Mouse (Mus musculus) embryonic facial prominence, embryonic 15.5 days (tissue): Measurements from ENCODE around the gene Kcnk15. TPM values are rescaled to one million over a fixed set of nuclear protein-coding genes. Genes with fewer than 3 reads are reported as not detected.

ENCODE experiments used
- ATAC-seq: fragments of 200-750 bp; cut with Nextera tagmentation; 2 replicates; pipeline ENCODE4 v1.8.0; 2017; ENCODE audit warnings: low read depth, moderate TSS enrichment; ENCODE audit not compliant: insufficient number of reproducible peaks, low FRiP score, low TSS enrichment
- H3K27ac ChIP-seq: fragments of 300-500 bp; sonication (generic); replicated peaks from 2 replicates; pipeline ENCODE4 v1.5.1; 2015; ENCODE audit warnings: mild to moderate bottlenecking, inconsistent platforms
- H3K27me3 ChIP-seq: fragments of 300-500 bp; sonication (generic); 2 replicates; pipeline ENCODE4 v1.6.1; 2015; ENCODE audit warnings: inconsistent platforms
- H3K36me3 ChIP-seq: fragments of 300-500 bp; sonication (generic); 2 replicates; pipeline ENCODE4 v1.6.1; 2015; ENCODE audit warnings: mild to moderate bottlenecking, inconsistent platforms
- H3K4me1 ChIP-seq: fragments of 300-500 bp; sonication (generic); 2 replicates; pipeline ENCODE4 v1.6.1; 2015; ENCODE audit warnings: inconsistent platforms
- H3K4me2 ChIP-seq: fragments of 300-500 bp; sonication (generic); replicated peaks from 2 replicates; pipeline ENCODE4 v1.6.1; 2015; ENCODE audit warnings: mild to moderate bottlenecking, inconsistent platforms
- H3K4me3 ChIP-seq: fragments of 300-500 bp; sonication (generic); replicated peaks from 2 replicates; pipeline ENCODE4 v1.5.1; 2015; ENCODE audit warnings: mild to moderate bottlenecking, inconsistent platforms
- H3K9ac ChIP-seq: fragments of 300-500 bp; sonication (generic); 2 replicates; pipeline ENCODE4 v1.6.1; 2015; ENCODE audit warnings: inconsistent platforms
- H3K9me3 ChIP-seq: fragments of 300-500 bp; sonication (generic); replicated peaks from 2 replicates; pipeline ENCODE4 v1.6.1; 2016; ENCODE audit warnings: inconsistent platforms
- WGBS: fragments of 180-500 bp; shearing (Covaris S2); methylation state at CpG from one replicate; pipeline ENCODE4 v1.1.7; 2015; 5-methylcytosine and 5-hydroxymethylcytosine counted together
- polyA plus RNA-seq: library from polyadenylated mRNA; unstranded; fragments of >200 nt; fragmentation: Nextera tagmentation; extraction: Ambion mirVana; gene quantifications from 2 replicates; pipeline ENCODE4 v1.2.1, GENCODE M21; 2015

The Kcnk15 gene
- polyA plus RNA-seq, 1 experiment from 2014 or later, result not detected

GRCm38 (mm10) chr2:163831163-163831562 is 22.3 kb upstream of the Kcnk15 start:
- H3K27ac ChIP-seq, result no peak overlapping the region
- no peak for ATAC-seq
- H3K4me1 ChIP-seq, result peaks cover 6% of the 10 kb centered on the region; the same call in 1 of the 2 replicates
- no peaks in the 10 kb centered on the region for H3K9me3 ChIP-seq
- no peaks in the 10 kb centered on the region for H3K27me3 ChIP-seq
- H3K4me3 ChIP-seq, result no peak overlapping the region
- no peak overlapping the region for H3K9ac ChIP-seq
- H3K4me2 ChIP-seq, result no peak overlapping the region
- no peaks in the 10 kb centered on the region for H3K36me3 ChIP-seq
- WGBS, result 45% methylated on average over 1 of the region's 1 CpGs

- ATAC-seq, result no peak
- Histone ChIP-seq H3K36me3 (no peaks in the 10 kb centered on the region), H3K9me3 (no peaks in the 10 kb centered on the region), H3K27me3 (no peaks in the 10 kb centered on the region), H3K4me3 (no peak overlapping the region), H3K27ac (no peak overlapping the region), H3K4me2 (no peak overlapping the region), H3K4me1 (no peaks in the 10 kb centered on the region), H3K9ac (no peak overlapping the region)
- 24% methylated on average over 9 of the region's 9 CpGs for WGBS
These were observed 15.4 kb upstream of the Kcnk15 start for GRCm38 (mm10) chr2:163838043-163838442.

GRCm38 (mm10) chr2:163839519-163839918 is 13.9 kb upstream of the Kcnk15 start:
- H3K4me2 ChIP-seq, result no peak overlapping the region
- no peak overlapping the region for H3K9ac ChIP-seq
- 57% methylated on average over 6 of the region's 6 CpGs for WGBS
- H3K4me3 ChIP-seq, result no peak overlapping the region
- H3K9me3 ChIP-seq, result no peaks in the 10 kb centered on the region
- ATAC-seq, result no peak; the same call in 1 of the 2 replicates
- no peaks in the 10 kb centered on the region for H3K4me1 ChIP-seq
- H3K27ac ChIP-seq, result no peak overlapping the region
- H3K36me3 ChIP-seq, result no peaks in the 10 kb centered on the region
- H3K27me3 ChIP-seq, result no peaks in the 10 kb centered on the region

- H3K27ac ChIP-seq, result no peak overlapping the region
- no peak overlapping the region for H3K4me2 ChIP-seq
- 53% methylated on average over 4 of the region's 4 CpGs for WGBS
- no peaks in the 10 kb centered on the region for H3K36me3 ChIP-seq
- no peak overlapping the region for H3K9ac ChIP-seq
- H3K4me1 ChIP-seq, result no peaks in the 10 kb centered on the region
- no peak for ATAC-seq
- no peaks in the 10 kb centered on the region for H3K27me3 ChIP-seq
- no peaks in the 10 kb centered on the region for H3K9me3 ChIP-seq
- no peak overlapping the region for H3K4me3 ChIP-seq
These were observed 11.4 kb upstream of the Kcnk15 start for GRCm38 (mm10) chr2:163842043-163842442.

GRCm38 (mm10) chr2:163857233-163857632 is 3.8 kb downstream of the Kcnk15 start:
- no peak overlapping the region for H3K4me2 ChIP-seq
- H3K36me3 ChIP-seq, result no peaks in the 10 kb centered on the region
- no peak overlapping the region for H3K27ac ChIP-seq
- no peaks in the 10 kb centered on the region for H3K9me3 ChIP-seq
- peaks cover 13% of the 10 kb centered on the region for H3K4me1 ChIP-seq
- no peak overlapping the region for H3K9ac ChIP-seq
- H3K4me3 ChIP-seq, result no peak overlapping the region
- peaks cover 70% of the 10 kb centered on the region for H3K27me3 ChIP-seq
- ATAC-seq, result no peak
- 71% methylated on average over 6 of the region's 6 CpGs for WGBS

GRCm38 (mm10) chr2:163858254-163858947 is 5.0 kb downstream of the Kcnk15 start:
- H3K4me2 ChIP-seq, result peak overlapping the region; percentile 30
- WGBS, result 13% methylated on average over 50 of the region's 50 CpGs
- no peak for ATAC-seq
- H3K27ac ChIP-seq, result no peak overlapping the region
- H3K4me1 ChIP-seq, result peaks cover 12% of the 10 kb centered on the region
- H3K9me3 ChIP-seq, result no peaks in the 10 kb centered on the region
- H3K36me3 ChIP-seq, result no peaks in the 10 kb centered on the region
- H3K27me3 ChIP-seq, result peaks cover 61% of the 10 kb centered on the region
- H3K4me3 ChIP-seq, result no peak overlapping the region
- H3K9ac ChIP-seq, result no peak overlapping the region

GRCm38 (mm10) chr2:163865311-163865710 is 11.9 kb downstream of the Kcnk15 start:
- Histone ChIP-seq H3K9me3 (no peaks in the 10 kb centered on the region), H3K27me3 (0 out of 2 replicates have a peak, but pooled peaks cover 6% of the 10 kb centered on the region), H3K4me3 (no peak overlapping the region), H3K27ac (no peak overlapping the region), H3K36me3 (no peaks in the 10 kb centered on the region), H3K9ac (no peak overlapping the region), H3K4me2 (no peak overlapping the region), H3K4me1 (no peaks in the 10 kb centered on the region)
- ATAC-seq, result no peak
- WGBS, result 90% methylated on average over 5 of the region's 5 CpGs

- Histone ChIP-seq H3K36me3 (no peaks in the 10 kb centered on the region), H3K27ac (no peak overlapping the region), H3K9ac (no peak overlapping the region), H3K4me1 (no peaks in the 10 kb centered on the region), H3K27me3 (0 out of 2 replicates have a peak, but pooled peaks cover 10% of the 10 kb centered on the region), H3K9me3 (no peaks in the 10 kb centered on the region), H3K4me2 (no peak overlapping the region), H3K4me3 (no peak overlapping the region)
- ATAC-seq, result no peak
- 65% methylated on average over 9 of the region's 9 CpGs for WGBS
These were observed 12.6 kb downstream of the Kcnk15 start for GRCm38 (mm10) chr2:163866061-163866460.

- H3K27ac ChIP-seq, result no peak overlapping the region
- 55% methylated on average over 5 of the region's 5 CpGs for WGBS
- H3K36me3 ChIP-seq, result no peaks in the 10 kb centered on the region
- no peak for ATAC-seq
- H3K4me1 ChIP-seq, result no peaks in the 10 kb centered on the region
- no peak overlapping the region for H3K9ac ChIP-seq
- no peaks in the 10 kb centered on the region for H3K9me3 ChIP-seq
- H3K27me3 ChIP-seq, result 0 out of 2 replicates have a peak, but pooled peaks cover 10% of the 10 kb centered on the region
- H3K4me2 ChIP-seq, result no peak overlapping the region
- no peak overlapping the region for H3K4me3 ChIP-seq
These were observed 16.3 kb downstream of the Kcnk15 start for GRCm38 (mm10) chr2:163869783-163870182.

GRCm38 (mm10) chr2:163871266-163871665 is 17.8 kb downstream of the Kcnk15 start:
- no peaks in the 10 kb centered on the region for H3K9me3 ChIP-seq
- H3K27ac ChIP-seq, result no peak overlapping the region
- no peaks in the 10 kb centered on the region for H3K36me3 ChIP-seq
- H3K4me3 ChIP-seq, result no peak overlapping the region
- H3K27me3 ChIP-seq, result 0 out of 2 replicates have a peak, but pooled peaks cover 10% of the 10 kb centered on the region
- 76% methylated on average over 4 of the region's 4 CpGs for WGBS
- peaks cover 9% of the 10 kb centered on the region; the same call in 1 of the 2 replicates for H3K4me1 ChIP-seq
- no peak overlapping the region for H3K4me2 ChIP-seq
- ATAC-seq, result no peak
- H3K9ac ChIP-seq, result no peak overlapping the region

GRCm38 (mm10) chr2:163871906-163872305 is 18.5 kb downstream of the Kcnk15 start:
- Histone ChIP-seq H3K9me3 (no peaks in the 10 kb centered on the region), H3K9ac (no peak overlapping the region), H3K27me3 (0 out of 2 replicates have a peak, but pooled peaks cover 10% of the 10 kb centered on the region), H3K4me3 (no peak overlapping the region), H3K4me1 (peaks cover 9% of the 10 kb centered on the region; the same call in 1 of the 2 replicates), H3K4me2 (no peak overlapping the region), H3K27ac (no peak overlapping the region), H3K36me3 (no peaks in the 10 kb centered on the region)
- 45% methylated on average over 3 of the region's 3 CpGs for WGBS
- no peak for ATAC-seq

- Histone ChIP-seq H3K4me3 (no peak overlapping the region), H3K4me1 (peaks cover 9% of the 10 kb centered on the region; the same call in 1 of the 2 replicates), H3K9ac (no peak overlapping the region), H3K9me3 (no peaks in the 10 kb centered on the region), H3K27ac (no peak overlapping the region), H3K36me3 (no peaks in the 10 kb centered on the region), H3K4me2 (no peak overlapping the region), H3K27me3 (0 out of 2 replicates have a peak, but pooled peaks cover 9% of the 10 kb centered on the region)
- no peak for ATAC-seq
- 22% methylated on average over 5 of the region's 5 CpGs for WGBS
These were observed 21.4 kb downstream of the Kcnk15 start for GRCm38 (mm10) chr2:163874877-163875276.
